8 mouse cellular contexts compared by ENCODE assay signal in genomic region chr11:98741622-98742396, GRCm38 (mm10). TPM values are rescaled to one million over a fixed set of nuclear protein-coding genes. Genes with fewer than 3 reads are reported as not detected.
DNase-seq lines count a peak whose midpoint lies in the region; ATAC-seq and TF ChIP-seq lines count a peak whose summit lies in the region.

No protein-coding gene starts in this region.

- peak; percentile 85 for ATAC-seq in lung, postnatal 0 days

- peaks cover 14% of the 10 kb centered on the region for H3K27me3 ChIP-seq in E14TG2a.4 (ENCODE audit: insufficient read depth, low read length)
- H3K27me3 ChIP-seq in lung, postnatal 0 days (replicated peaks; ENCODE audit: insufficient read depth, low read length), result no peaks in the 10 kb centered on the region

- H3K4me1 ChIP-seq in E14TG2a.4 (replicated peaks; ENCODE audit: low read depth, low read length), result peaks cover 84% of the 10 kb centered on the region
- peaks cover 7% of the 10 kb centered on the region; the same call in 1 of the 2 replicates for H3K4me1 ChIP-seq in embryonic fibroblast, embryonic 13.5 days (ENCODE audit: control insufficient read depth, insufficient read depth, low read length)
- peaks cover 41% of the 10 kb centered on the region for H3K4me1 ChIP-seq in lung, postnatal 0 days (ENCODE audit: insufficient read depth, low read depth, low read length)

- DNase-seq in adrenal gland, postnatal 4 days (ENCODE audit: low spot score in 2 of 2), result peak; percentile 57 to 63
- peak; percentile 83 to 88 for DNase-seq in heart, postnatal 10 days
- peak; percentile 83 to 92 for DNase-seq in kidney, postnatal 25 days
- DNase-seq in lung, postnatal 0 days (ENCODE audit: low spot score), result peak; percentile 92
- peak; percentile 88 for DNase-seq in retina, embryonic 14.5 days (ENCODE audit: low spot score)
- peak; percentile 76 for DNase-seq in urinary bladder, postnatal 25 days (ENCODE audit: low spot score)

- peak overlapping the region; percentile 91 for H3K4me2 ChIP-seq in lung, postnatal 0 days (replicated peaks; ENCODE audit: low read depth, low read length)

- H3K9me3 ChIP-seq in E14TG2a.4 (ENCODE audit: low read length), result no peaks in the 10 kb centered on the region
- H3K9me3 ChIP-seq in lung, postnatal 0 days (ENCODE audit: low read length), result no peaks in the 10 kb centered on the region

- peak overlapping the region; percentile 68 for H3K27ac ChIP-seq in embryonic fibroblast, embryonic 13.5 days (ENCODE audit: insufficient read depth, low read length)
- peak overlapping the region; percentile 98 for H3K27ac ChIP-seq in lung, postnatal 0 days (ENCODE audit: low read length)

- intact Hi-C loops in heart, postnatal 10 days (cut with DNase I), result loop anchor here (1.0 kb wide), 1 partner anchor 44 kb away; no protein-coding TSS in a partner anchor

- H3K36me3 ChIP-seq in E14TG2a.4 (ENCODE audit: insufficient read depth, low read length), result no peaks in the 10 kb centered on the region
- no peaks in the 10 kb centered on the region for H3K36me3 ChIP-seq in lung, postnatal 0 days (ENCODE audit: insufficient read depth, low read length)

- peak overlapping the region; percentile 86 for H3K4me3 ChIP-seq in E14TG2a.4 (replicated peaks; ENCODE audit: low read length)
- peak overlapping the region; percentile 90 for H3K4me3 ChIP-seq in embryonic fibroblast, embryonic 13.5 days (ENCODE audit: insufficient read depth, low read length)
- peak overlapping the region; percentile 99 for H3K4me3 ChIP-seq in lung, postnatal 0 days (ENCODE audit: low read depth, low read length)

- TF ChIP-seq EP300 in lung, postnatal 0 days (IDR thresholded peaks at IDR 0.05), result no peak

- TF ChIP-seq POLR2A in embryonic fibroblast, embryonic 13.5 days (IDR thresholded peaks at IDR 0.05; ENCODE audit: low read depth, low read length), result no peak

- H3K9ac ChIP-seq in lung, postnatal 0 days (replicated peaks; ENCODE audit: low read depth), result peak overlapping the region; percentile 95

- no peak for TF ChIP-seq CTCF in E14TG2a.4 (conservative IDR thresholded peaks at IDR 0.05; ENCODE audit: low read length)
- TF ChIP-seq CTCF in embryonic fibroblast, embryonic 13.5 days (IDR thresholded peaks at IDR 0.05; ENCODE audit: borderline replicate concordance, insufficient read depth, low read length), result no peak
- peak; percentile 51 for TF ChIP-seq CTCF in lung, postnatal 0 days (IDR thresholded peaks at IDR 0.05)

- WGBS in lung, postnatal 0 days, result under 1% methylated on average over 35 of the region's 86 CpGs

RNA-seq across cellular contexts. Expression of gene Thra, which starts 1.4 kb away (rescaled TPM):
- 100 to 1,000 TPM; 181 to 195 TPM for total RNA-seq in adrenal gland, postnatal 4 days (2021)
- 66.0 and 83.9 TPM in 2 replicates for polyA plus RNA-seq in embryonic fibroblast, embryonic 13.5 days (2011; ENCODE audit: insufficient read length, low read depth, missing spikeins)
- total RNA-seq in heart, postnatal 10 days (2021), result 100 to 1,000 TPM; 172 to 190 TPM
- polyA plus RNA-seq in lung, postnatal 0 days (2015; fragmentation: Nextera tagmentation; extraction: Ambion mirVana), result 38.1 and 40.5 TPM in 2 replicates

RNA-seq across cellular contexts. Expression of gene Med24, which starts 12.6 kb away (rescaled TPM):
- 10 to 100 TPM; 75.7 to 84.8 TPM for total RNA-seq in adrenal gland, postnatal 4 days (2021)
- polyA plus RNA-seq in embryonic fibroblast, embryonic 13.5 days (2011; ENCODE audit: insufficient read length, low read depth, missing spikeins), result 50.1 and 58.1 TPM in 2 replicates
- total RNA-seq in heart, postnatal 10 days (2021), result 10 to 100 TPM; 44.9 to 52.1 TPM
- 19.9 and 20.6 TPM in 2 replicates for polyA plus RNA-seq in lung, postnatal 0 days (2015; fragmentation: Nextera tagmentation; extraction: Ambion mirVana)

RNA-seq across cellular contexts. Expression of gene Nr1d1, which starts 33.3 kb away (rescaled TPM):
- total RNA-seq in adrenal gland, postnatal 4 days (2021), result 100 to 1,000 TPM; 104 to 115 TPM
- polyA plus RNA-seq in embryonic fibroblast, embryonic 13.5 days (2011; ENCODE audit: insufficient read length, low read depth, missing spikeins), result 18.7 and 23.7 TPM in 2 replicates
- 10 to 100 TPM; 31.1 to 32.7 TPM for total RNA-seq in heart, postnatal 10 days (2021)
- polyA plus RNA-seq in lung, postnatal 0 days (2015; fragmentation: Nextera tagmentation; extraction: Ambion mirVana), result 6.9 and 8.9 TPM in 2 replicates

RNA-seq across cellular contexts. Expression of gene Csf3, which starts 40.7 kb away (rescaled TPM):
- total RNA-seq in adrenal gland, postnatal 4 days (2021), result not detected
- polyA plus RNA-seq in embryonic fibroblast, embryonic 13.5 days (2011; ENCODE audit: insufficient read length, low read depth, missing spikeins), result 0.35 TPM in 1 of 2 replicates, not detected in the other
- total RNA-seq in heart, postnatal 10 days (2021), result not detected
- 0.19 TPM in 1 of 2 replicates, not detected in the other for polyA plus RNA-seq in lung, postnatal 0 days (2015; fragmentation: Nextera tagmentation; extraction: Ambion mirVana)

RNA-seq across cellular contexts. Expression of gene Msl1, which starts 53.5 kb away (rescaled TPM):
- total RNA-seq in adrenal gland, postnatal 4 days (2021), result 100 to 1,000 TPM; 119 to 121 TPM
- 77.7 and 83.8 TPM in 2 replicates for polyA plus RNA-seq in embryonic fibroblast, embryonic 13.5 days (2011; ENCODE audit: insufficient read length, low read depth, missing spikeins)
- total RNA-seq in heart, postnatal 10 days (2021), result 10 to 100 TPM; 70.3 to 83.4 TPM
- 16.3 and 21.3 TPM in 2 replicates for polyA plus RNA-seq in lung, postnatal 0 days (2015; fragmentation: Nextera tagmentation; extraction: Ambion mirVana)

Comparison
In these comparisons a context has a peak if more than half of its experiments do, and no peak if none do; other contexts are left out.
1. Peak in every context shown above with its lines: DNase-seq, ATAC-seq, H3K4me3 ChIP-seq and H3K27ac ChIP-seq.